Mouse (Mus musculus): Measurements from ENCODE around the gene Olfr1385. TPM values are rescaled to one million over a fixed set of nuclear protein-coding genes. Genes with fewer than 3 reads are reported as not detected.
"Not testable (repeated sequence)": the region's sequence is repeated elsewhere in the genome, so short reads cannot be mapped to it uniquely, and the experiment has no call there.

Olfr1385 gene
- total RNA-seq (2021): not detected

- DNase-seq; intact Hi-C loops (cut with DNase I): not testable (repeated sequence)
Observed at GRCm38 (mm10) chr11:49488770-49489169, at the start of gene Olfr1385. Olfr1385 (plus strand) TSS chr11:49489070.

GRCm38 (mm10) chr11:49455043-49455442 lies 33.8 kb upstream of the Olfr1385 start, which contains the start of gene Olfr1387:
Olfr1387 (plus strand) TSS chr11:49455343.
- DNase-seq: no peak
- intact Hi-C loops (cut with DNase I): no loop called here

- intact Hi-C loops (cut with DNase I); DNase-seq: not testable (repeated sequence)
Observed at GRCm38 (mm10) chr11:49464746-49465145, 24.1 kb upstream of the Olfr1385 start, which contains the start of gene Olfr1386. Olfr1386 (plus strand) TSS chr11:49465046.

GRCm38 (mm10) chr11:49485973-49486372 lies 2.9 kb upstream of the Olfr1385 start:
- intact Hi-C loops (cut with DNase I): no loop called here
- no peak for DNase-seq

GRCm38 (mm10) chr11:49518086-49518485 lies 29.2 kb downstream of the Olfr1385 start:
- intact Hi-C loops (cut with DNase I): no loop called here
- DNase-seq: no peak

- no peak for DNase-seq
- intact Hi-C loops (cut with DNase I): no loop called here
Observed at GRCm38 (mm10) chr11:49519348-49519747, 30.5 kb downstream of the Olfr1385 start, which contains the start of gene Olfr1383. Olfr1383 (plus strand) TSS chr11:49519648.

GRCm38 (mm10) chr11:49527947-49528346 lies 39.1 kb downstream of the Olfr1385 start, which contains the start of gene Olfr1382:
Olfr1382 (plus strand) TSS chr11:49528247.
- intact Hi-C loops (cut with DNase I): no loop called here

GRCm38 (mm10) chr11:49532761-49533160 lies 43.9 kb downstream of the Olfr1385 start:
- no peak for DNase-seq
- intact Hi-C loops (cut with DNase I): no loop called here

More at GRCm38 (mm10) chr11:49527947-49528346, 39.1 kb downstream of the Olfr1385 start, which contains the start of gene Olfr1382:
- no peak for DNase-seq

- DNase-seq: peak; percentile 2
- intact Hi-C loops (cut with DNase I): not testable (repeated sequence)
Observed at GRCm38 (mm10) chr11:49536631-49537030, 47.8 kb downstream of the Olfr1385 start.

- intact Hi-C loops (cut with DNase I); DNase-seq: not testable (repeated sequence)
Observed at GRCm38 (mm10) chr11:49543149-49543548, 54.3 kb downstream of the Olfr1385 start, which contains the start of gene Olfr1381. Olfr1381 (plus strand) TSS chr11:49543449.

Other genes with a start within 250 kb of the Olfr1385 start
- gene Mgat1, start 244.9 kb upstream of the Olfr1385 start, total RNA-seq (2021): 10 to 100 TPM; 54.4 to 58.7 TPM
- gene Olfr1393, start 210.8 kb upstream of the Olfr1385 start, total RNA-seq (2021): under 1 TPM in 1 of 2 experiments, not detected in 1; 0.48 TPM
- under 1 TPM in 1 of 2 experiments, not detected in 1; 0.34 TPM for gene Olfr1392, start 203.8 kb upstream of the Olfr1385 start, total RNA-seq (2021)
- gene Olfr10, start 184.3 kb upstream of the Olfr1385 start, total RNA-seq (2021): not detected
- not detected for gene Olfr1391, start 166.3 kb upstream of the Olfr1385 start, total RNA-seq (2021)
- not detected for gene Olfr1390, start 153.9 kb upstream of the Olfr1385 start, total RNA-seq (2021)
- gene Olfr1389, start 66.0 kb upstream of the Olfr1385 start, total RNA-seq (2021): not detected
- gene Olfr1388, start 52.4 kb upstream of the Olfr1385 start, total RNA-seq (2021): under 1 TPM; 0.58 to 0.74 TPM
- not detected for gene Olfr1387, start 33.7 kb upstream of the Olfr1385 start, total RNA-seq (2021)
- gene Olfr1386, start 24.0 kb upstream of the Olfr1385 start, total RNA-seq (2021): not detected
- not detected for gene Olfr1384, start 17.7 kb downstream of the Olfr1385 start, total RNA-seq (2021)
- under 1 TPM in 1 of 2 experiments, not detected in 1; 0.56 TPM for gene Olfr1383, start 30.6 kb downstream of the Olfr1385 start, total RNA-seq (2021)
- not detected for gene Olfr1382, start 39.2 kb downstream of the Olfr1385 start, total RNA-seq (2021)
- gene Olfr1381, start 54.4 kb downstream of the Olfr1385 start, total RNA-seq (2021): not detected
- not detected for gene Olfr1380, start 67.8 kb downstream of the Olfr1385 start, total RNA-seq (2021)
- gene Flt4, start 120.2 kb downstream of the Olfr1385 start, total RNA-seq (2021): 1 to 10 TPM; 3.8 to 4.2 TPM
- not detected for gene Scgb3a1, start 174.5 kb downstream of the Olfr1385 start, total RNA-seq (2021)
- 10 to 100 TPM; 86.2 to 89.2 TPM for gene Cnot6, start 223.7 kb downstream of the Olfr1385 start, total RNA-seq (2021)